Mouse (Mus musculus) kidney, adult 9 months (tissue): ENCODE measurements at regions not wholly inside any gene's neighbourhood (a gene's known extent, or its start where the extent isn't known, plus 50 kb on each side); places are given as distances from the start of the nearest gene placed in this dataset.
"Not testable (repeated sequence)": the region's sequence is repeated elsewhere in the genome, so short reads cannot be mapped to it uniquely, and the experiment has no call there.

ENCODE experiments used
- DNase-seq: peaks from one replicate; pipeline ENCODE4 v3.0.0; 2022

DNA sequence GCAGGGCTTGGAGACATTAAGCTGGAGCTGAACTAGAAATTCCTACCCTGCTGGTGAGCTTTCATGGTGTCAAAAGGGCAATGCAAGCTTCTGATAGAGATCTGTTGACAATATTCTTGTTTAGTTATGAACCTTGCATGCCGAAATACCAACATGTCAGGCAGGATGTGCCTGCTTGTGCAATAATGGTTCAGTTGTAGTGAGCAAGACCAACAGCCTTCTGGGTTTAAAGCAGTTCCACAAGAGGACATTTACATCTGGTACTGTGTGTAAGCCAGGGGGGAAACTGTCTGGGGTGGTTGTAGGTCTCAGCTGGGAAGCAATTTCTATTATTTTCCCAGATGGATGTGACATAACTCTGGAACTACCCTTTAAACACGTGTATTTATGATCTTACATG, 987.6 kb upstream of the Gm38303 start:
- DNase-seq: no peak

DNA sequence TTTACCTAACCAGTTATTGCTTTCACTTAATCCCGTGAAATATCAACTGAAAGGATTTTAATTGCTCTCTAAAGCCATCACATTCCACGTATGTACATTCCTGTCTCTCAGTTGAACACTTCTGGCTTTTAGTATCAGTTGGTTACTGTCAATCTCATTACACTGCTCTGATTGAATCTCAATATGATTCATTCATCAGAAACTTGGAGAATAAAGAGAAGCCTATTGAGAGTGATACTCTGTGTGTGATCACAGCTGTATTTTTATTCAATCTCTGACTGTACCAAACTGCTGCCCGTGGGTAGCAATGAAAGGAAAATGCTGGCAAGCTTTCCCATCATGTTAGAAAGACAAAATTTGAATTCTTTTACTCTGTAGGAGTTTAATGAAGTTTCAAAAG, 957.5 kb upstream of the Gm38303 start:
- DNase-seq: no peak

DNA sequence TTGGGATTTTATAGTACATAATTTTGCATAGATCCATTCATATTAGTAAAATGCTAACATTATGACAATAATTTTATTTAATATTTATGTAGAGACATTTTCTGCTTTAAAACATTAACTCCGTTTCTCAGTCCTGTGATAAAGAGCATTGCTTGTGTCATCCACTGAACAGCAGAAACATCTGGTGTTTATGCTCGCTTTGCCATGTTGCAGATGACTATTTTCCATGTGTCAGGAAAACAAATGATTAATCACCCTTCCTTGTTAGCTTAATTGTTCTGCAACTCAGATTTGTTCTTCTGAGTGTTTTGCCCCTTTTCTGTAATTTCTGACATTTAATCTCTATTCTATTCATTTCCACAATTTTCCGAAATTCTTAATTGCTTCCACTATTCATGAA, 925.6 kb upstream of the Gm38303 start:
- DNase-seq: no peak

DNA sequence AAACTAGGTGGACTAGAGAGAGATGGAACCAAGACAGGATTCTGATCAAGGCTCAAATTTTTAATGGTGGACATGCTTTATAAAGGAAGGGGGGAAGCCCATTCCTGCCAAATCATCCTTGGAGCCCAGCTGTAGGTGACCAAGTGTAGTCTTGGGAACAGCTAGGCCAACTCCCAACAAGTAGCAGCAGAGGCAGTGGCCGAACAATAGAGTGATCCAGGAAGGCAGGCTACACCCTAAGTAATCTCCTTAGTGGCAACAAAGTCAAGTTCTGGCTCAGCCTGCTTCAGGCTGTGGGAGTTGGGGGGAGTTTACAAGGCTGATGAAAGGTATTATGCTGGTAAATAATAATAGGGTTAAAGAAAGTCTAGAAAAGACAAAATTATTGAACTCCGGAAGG, 878.5 kb upstream of the Gm38303 start:
- DNase-seq: no peak

DNA sequence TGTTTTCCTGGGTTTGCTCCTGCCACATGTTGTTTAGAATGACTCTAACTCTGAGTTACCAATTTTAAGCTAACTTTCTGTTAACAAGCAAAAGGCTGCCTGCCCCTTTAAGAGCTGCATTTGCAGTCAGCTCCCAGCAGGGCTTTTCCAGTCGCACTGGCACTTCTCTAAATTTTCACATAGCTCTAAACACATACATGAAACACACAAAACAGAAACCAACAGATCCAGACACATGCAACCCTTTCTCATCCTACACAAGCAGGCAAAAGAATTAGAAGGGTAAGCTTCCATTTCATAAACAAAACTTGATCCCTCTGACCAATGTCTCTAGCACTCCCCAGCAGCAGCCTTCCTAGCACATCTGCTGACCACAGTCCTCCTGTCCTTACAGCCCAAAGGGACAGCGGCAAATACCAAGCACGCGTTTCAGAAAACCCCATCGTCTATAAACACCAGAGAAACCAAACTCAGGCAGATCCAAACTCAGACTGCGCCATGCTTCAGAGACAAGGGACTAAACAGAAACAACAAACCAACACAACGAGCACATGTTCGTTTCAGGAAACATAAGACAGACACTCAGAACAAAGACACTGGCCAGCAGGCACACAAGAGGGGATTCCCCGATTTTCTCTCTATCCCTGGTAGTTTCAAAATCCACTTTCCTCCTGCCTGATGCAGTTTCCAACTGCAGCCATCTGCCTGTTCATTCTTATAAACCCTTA, 877.6 kb upstream of the Gm38303 start:
- DNase-seq: peak; percentile 4

DNA sequence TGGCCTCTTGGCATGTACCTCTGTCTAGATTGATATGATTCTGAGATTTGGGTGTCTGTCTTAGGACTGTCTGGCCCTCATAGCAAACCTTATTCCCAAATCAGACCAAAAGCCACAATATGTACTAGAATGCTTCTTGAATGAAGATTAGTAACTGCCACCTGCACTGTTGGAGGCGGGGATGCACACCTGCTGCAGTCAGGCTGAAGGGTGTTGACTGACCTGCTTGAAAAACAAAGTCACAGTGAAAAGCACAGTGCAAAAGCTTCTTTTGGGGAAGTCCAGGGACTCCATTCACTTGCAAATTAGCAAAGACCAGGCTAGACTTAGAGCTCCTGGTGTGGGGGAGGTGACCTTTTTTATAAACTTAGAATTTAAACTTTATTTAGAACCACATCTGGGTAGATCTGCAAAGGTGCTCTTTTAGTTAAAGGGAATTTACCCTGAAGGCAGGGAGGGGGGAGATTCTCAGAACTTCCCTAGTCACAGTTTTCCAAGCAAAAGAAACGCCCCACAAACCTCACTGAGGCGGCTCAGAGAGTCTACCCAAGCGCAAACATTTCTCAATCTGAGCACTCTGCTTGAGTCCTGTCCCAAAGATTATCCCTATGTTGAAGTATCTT, 876.9 kb upstream of the Gm38303 start:
- DNase-seq: not testable (repeated sequence)

DNA sequence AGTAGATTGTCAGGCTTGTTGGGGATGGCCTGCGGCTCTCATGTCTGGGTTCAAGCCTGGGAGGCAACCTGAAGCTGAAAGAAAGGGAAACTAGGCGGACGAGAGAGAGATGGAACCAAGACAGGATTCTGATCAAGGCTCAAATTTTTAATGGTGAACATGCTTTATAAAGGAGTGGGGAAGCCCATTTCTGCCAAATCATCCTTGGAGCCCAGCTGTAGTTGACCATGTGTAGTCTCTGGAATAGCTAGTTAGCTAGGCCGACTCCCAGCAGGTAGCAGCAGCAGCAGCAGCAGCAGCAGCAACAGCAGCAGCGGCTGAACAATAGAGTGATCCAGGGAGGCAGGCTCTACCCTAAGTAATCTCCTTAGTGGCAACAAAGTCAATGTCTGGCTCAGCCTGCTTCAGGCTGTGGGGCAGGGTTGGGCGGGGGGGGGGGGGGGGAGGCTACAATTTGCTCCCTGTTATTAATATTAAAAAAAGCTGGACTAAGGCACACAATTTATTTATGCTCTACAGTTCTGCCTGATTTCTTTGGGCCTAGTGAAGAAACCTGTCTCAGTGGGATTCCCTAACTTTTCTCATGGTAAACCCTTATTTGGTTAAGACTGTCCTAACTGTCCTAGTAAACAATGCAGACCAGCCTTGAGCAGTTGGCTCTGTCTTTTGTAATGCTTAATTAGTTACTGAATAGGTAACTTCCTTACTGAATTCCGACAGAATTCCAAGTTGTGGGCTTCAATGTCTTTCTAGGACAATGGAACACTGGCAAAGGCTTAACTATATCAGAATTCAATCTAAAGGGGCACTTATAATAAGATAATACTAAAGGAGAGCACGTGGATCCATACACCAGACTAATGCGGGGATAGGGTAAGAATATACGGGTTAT, 875.7 kb upstream of the Gm38303 start:
- DNase-seq: not testable (repeated sequence)

DNA sequence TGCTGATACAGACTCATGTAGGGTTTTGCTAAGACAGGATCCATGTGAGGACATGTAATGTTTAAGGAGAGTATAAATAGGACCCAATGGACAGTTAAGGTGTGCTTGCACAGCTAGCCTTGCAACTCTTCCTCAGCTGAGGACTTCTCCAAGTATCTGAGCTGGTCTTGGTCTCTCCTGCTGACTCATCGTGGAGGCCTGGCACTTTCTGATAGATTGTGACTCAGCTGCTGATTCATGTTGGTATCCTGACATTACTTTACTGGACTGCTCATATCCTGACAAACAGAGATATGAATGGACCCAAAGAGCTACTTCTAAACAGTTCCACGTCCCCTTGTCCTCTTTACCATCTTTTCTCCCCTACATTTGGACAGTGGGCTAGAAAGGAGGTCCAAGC, 838.5 kb upstream of the Gm38303 start:
- no peak for DNase-seq

DNA sequence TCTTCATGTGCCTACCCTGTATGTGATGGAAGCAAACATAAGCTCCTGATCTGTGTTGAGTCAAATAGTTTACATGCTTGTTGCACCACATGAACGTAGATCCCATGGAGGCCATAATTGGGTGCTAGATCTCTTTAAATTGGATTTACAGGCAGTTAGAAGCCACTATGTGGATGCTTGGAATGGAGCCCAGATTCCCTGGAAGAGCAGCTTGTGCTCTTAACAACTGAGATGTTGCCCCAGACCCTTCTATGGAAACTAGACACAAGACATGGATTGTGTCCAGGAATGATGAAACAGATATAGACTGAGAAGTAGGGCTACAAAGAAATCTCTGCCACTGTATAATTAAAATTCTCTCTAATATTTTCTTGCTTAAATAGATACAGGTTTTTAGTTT, 819.9 kb upstream of the Gm38303 start:
- DNase-seq: no peak
